Mouse (Mus musculus) heart, embryonic 12.5 days (tissue): ENCODE data around the gene Cers1. TPM values are rescaled to one million over a fixed set of nuclear protein-coding genes. Genes with fewer than 3 reads are reported as not detected.

Experiments used
- ATAC-seq: fragments of 200-750 bp; cut with Nextera tagmentation; 2 replicates; pipeline ENCODE4 v1.8.0; 2017; ENCODE audit warnings: moderate TSS enrichment, moderate library complexity; ENCODE audit not compliant: insufficient number of reproducible peaks, low FRiP score
- H3K27ac ChIP-seq: fragments of 300-500 bp; sonication (generic); 2 replicates; pipeline ENCODE4 v1.5.1; 2016; ENCODE audit warnings: mild to moderate bottlenecking, moderate library complexity; ENCODE audit not compliant: poor library complexity, severe bottlenecking
- H3K27me3 ChIP-seq: fragments of 300-500 bp; sonication (generic); replicated peaks from 2 replicates; pipeline ENCODE4 v1.6.1; 2016; ENCODE audit warnings: mild to moderate bottlenecking, moderate library complexity
- H3K36me3 ChIP-seq: fragments of 300-500 bp; sonication (generic); 2 replicates; pipeline ENCODE4 v1.6.1; 2016; ENCODE audit warnings: mild to moderate bottlenecking, moderate library complexity
- H3K4me1 ChIP-seq: fragments of 300-500 bp; sonication (generic); replicated peaks from 2 replicates; pipeline ENCODE4 v1.6.1; 2016; ENCODE audit warnings: mild to moderate bottlenecking
- H3K4me2 ChIP-seq: fragments of 300-500 bp; sonication (generic); 2 replicates; pipeline ENCODE4 v1.6.1; 2016; ENCODE audit warnings: mild to moderate bottlenecking, moderate library complexity
- H3K4me3 ChIP-seq: fragments of 300-500 bp; sonication (generic); 2 replicates; pipeline ENCODE4 v1.5.1; 2016; ENCODE audit warnings: mild to moderate bottlenecking
- H3K9ac ChIP-seq: fragments of 300-500 bp; sonication (generic); 2 replicates; pipeline ENCODE4 v1.6.1; 2016; ENCODE audit warnings: mild to moderate bottlenecking, moderate library complexity
- H3K9me3 ChIP-seq: fragments of 300-500 bp; sonication (generic); replicated peaks from 2 replicates; pipeline ENCODE4 v1.6.1; 2016; ENCODE audit warnings: mild to moderate bottlenecking, moderate library complexity
- WGBS: fragments of 180-500 bp; shearing (Covaris S2); methylation state at CpG from one replicate; pipeline ENCODE4 v1.1.7; 2016; 5-methylcytosine and 5-hydroxymethylcytosine counted together
- polyA plus RNA-seq: library from polyadenylated mRNA; unstranded; fragments of >200 nt; fragmentation: Nextera tagmentation; extraction: Ambion mirVana; gene quantifications from 2 replicates; pipeline ENCODE4 v1.2.1, GENCODE M21; 2016

Cers1 gene
- polyA plus RNA-seq, 1 experiment from 2014 or later, result 2.1 TPM

DNA sequence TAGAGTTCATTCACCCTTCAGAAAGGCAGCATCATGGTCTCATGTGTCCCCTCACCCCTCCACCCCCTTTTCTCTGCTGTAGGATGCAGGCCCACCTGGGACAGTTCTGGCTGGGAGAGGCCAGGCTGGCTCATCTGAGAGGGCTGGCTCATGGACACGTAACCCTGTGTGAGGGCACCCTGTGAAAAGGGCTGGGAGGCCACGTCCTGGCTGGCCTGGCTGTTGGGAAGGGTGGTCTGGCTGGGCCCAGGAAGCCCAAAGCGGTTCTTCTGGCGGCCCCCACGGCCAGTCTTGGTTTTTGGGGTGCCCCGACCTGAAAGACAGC lies 17.3 kb downstream of the Cers1 start:
- peaks cover 69% of the 10 kb centered on the region for H3K36me3 ChIP-seq
- no peak for ATAC-seq
- WGBS, result 91% methylated on average over 6 of the region's 6 CpGs

DNA sequence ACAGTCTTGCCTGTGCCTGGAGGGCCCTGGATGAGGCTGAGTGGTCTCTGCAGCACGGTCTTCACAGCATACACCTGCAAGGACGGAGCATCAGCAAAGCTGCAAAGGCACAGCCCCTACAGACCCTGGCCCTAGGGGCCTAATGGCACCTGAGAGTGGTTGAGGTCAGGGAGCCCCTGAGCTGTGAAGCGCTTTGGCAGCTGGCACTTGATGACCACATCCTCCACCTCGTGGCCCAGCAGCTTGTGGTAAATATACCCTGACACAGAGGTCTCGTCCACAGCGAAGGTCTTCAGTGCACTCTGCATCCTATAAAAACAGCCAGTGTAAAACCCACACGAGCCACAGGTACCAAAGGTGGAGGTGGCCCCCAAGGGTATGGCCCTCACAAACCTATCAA lies 23.4 kb downstream of the Cers1 start:
- Histone ChIP-seq H3K27ac (no peak overlapping the region), H3K4me1 (0 out of 2 replicates have a peak, but pooled peaks cover 7% of the 10 kb centered on the region), H3K9me3 (no peaks in the 10 kb centered on the region), H3K27me3 (no peaks in the 10 kb centered on the region), H3K4me3 (no peak overlapping the region), H3K9ac (no peak overlapping the region), H3K4me2 (no peak overlapping the region), H3K36me3 (peaks cover 100% of the 10 kb centered on the region)
- no peak for ATAC-seq
- WGBS, result 88% methylated on average over 7 of the region's 7 CpGs

More for the DNA sequence above, 17.3 kb downstream of the Cers1 start:
- H3K9ac ChIP-seq, result no peak overlapping the region
- peaks cover 24% of the 10 kb centered on the region for H3K4me1 ChIP-seq
- no peak overlapping the region for H3K4me3 ChIP-seq
- H3K9me3 ChIP-seq, result 0 out of 2 replicates have a peak, but pooled peaks cover 1% of the 10 kb centered on the region
- peaks cover 21% of the 10 kb centered on the region for H3K27me3 ChIP-seq
- H3K27ac ChIP-seq, result no peak overlapping the region
- no peak overlapping the region for H3K4me2 ChIP-seq

DNA sequence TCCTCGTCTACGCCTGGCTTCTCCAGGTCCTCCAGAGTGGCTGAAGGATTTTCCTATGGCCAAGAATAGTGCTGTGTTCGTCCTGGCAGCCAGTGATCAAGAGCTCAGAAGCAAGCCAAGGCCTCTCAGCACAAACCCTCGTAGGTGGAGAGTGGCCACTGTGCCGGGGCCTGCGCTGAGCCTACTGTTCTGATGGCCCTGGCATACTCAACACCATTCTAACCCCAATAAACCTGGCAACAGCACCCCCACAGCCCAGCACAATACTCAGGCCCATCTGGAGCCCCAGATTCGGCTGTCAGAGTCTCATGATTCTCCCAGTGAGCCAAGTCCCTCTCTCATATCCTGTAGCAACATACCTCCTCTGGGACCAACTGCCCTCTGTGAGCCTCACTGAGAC lies 25.1 kb downstream of the Cers1 start:
- no peaks in the 10 kb centered on the region for H3K9me3 ChIP-seq
- WGBS, result 87% methylated on average over 7 of the region's 7 CpGs
- H3K4me3 ChIP-seq, result no peak overlapping the region
- H3K27ac ChIP-seq, result no peak overlapping the region
- peaks cover 13% of the 10 kb centered on the region; the same call in 1 of the 2 replicates for H3K4me1 ChIP-seq
- no peak for ATAC-seq
- H3K36me3 ChIP-seq, result peaks cover 88% of the 10 kb centered on the region
- H3K4me2 ChIP-seq, result no peak overlapping the region
- no peak overlapping the region; the same call in 1 of the 2 replicates for H3K9ac ChIP-seq
- no peaks in the 10 kb centered on the region for H3K27me3 ChIP-seq

DNA sequence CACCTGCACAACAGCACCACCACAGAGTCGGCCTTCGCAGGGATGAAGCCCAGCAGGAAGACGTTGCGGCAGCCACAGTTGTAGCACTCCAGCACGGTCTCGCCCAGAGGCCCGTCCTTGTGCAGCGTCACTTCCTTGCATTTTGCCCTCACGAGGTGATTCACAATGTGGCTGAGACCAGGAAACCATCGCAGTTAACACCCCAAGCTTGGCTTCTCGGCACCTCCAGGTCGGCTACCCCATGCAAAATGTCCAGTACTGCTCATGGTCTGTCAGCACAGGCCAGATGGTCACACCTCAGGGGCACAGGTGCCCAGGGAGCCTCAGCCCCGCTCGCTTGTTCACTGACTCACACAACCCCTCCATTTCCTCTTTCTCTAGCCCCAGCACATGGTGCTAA lies 26.4 kb downstream of the Cers1 start:
- WGBS, result 90% methylated on average over 14 of the region's 14 CpGs
- Histone ChIP-seq H3K27ac (no peak overlapping the region), H3K27me3 (no peaks in the 10 kb centered on the region), H3K4me3 (no peak overlapping the region), H3K4me2 (no peak overlapping the region), H3K9me3 (no peaks in the 10 kb centered on the region), H3K36me3 (peaks cover 85% of the 10 kb centered on the region), H3K9ac (no peak overlapping the region), H3K4me1 (peaks cover 13% of the 10 kb centered on the region; the same call in 1 of the 2 replicates)
- ATAC-seq, result no peak

DNA sequence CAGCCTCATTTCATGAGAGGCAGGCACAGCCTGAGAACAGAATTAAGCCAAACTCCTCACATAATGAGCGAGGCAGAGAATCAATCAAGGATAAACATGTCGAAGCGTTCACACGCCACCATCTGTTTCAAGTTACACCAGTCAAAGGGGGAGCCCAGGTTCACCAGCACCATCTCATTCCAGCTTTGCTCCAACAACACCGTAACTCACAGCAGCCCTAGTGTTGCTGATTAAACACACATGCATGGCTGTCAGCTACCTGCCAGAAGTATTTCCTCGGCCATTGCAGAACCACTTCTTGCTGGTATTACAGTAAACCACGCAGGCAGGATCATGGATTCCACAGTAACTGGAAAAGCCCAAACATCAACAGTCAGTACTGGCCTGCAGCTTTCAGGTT lies 27.5 kb downstream of the Cers1 start:
- Histone ChIP-seq H3K4me2 (no peak overlapping the region), H3K27me3 (no peaks in the 10 kb centered on the region), H3K9ac (no peak overlapping the region), H3K36me3 (peaks cover 76% of the 10 kb centered on the region), H3K9me3 (no peaks in the 10 kb centered on the region), H3K4me1 (peaks cover 15% of the 10 kb centered on the region; the same call in 1 of the 2 replicates), H3K4me3 (no peak overlapping the region), H3K27ac (no peak overlapping the region)
- no peak for ATAC-seq
- 87% methylated on average over 7 of the region's 7 CpGs for WGBS

DNA sequence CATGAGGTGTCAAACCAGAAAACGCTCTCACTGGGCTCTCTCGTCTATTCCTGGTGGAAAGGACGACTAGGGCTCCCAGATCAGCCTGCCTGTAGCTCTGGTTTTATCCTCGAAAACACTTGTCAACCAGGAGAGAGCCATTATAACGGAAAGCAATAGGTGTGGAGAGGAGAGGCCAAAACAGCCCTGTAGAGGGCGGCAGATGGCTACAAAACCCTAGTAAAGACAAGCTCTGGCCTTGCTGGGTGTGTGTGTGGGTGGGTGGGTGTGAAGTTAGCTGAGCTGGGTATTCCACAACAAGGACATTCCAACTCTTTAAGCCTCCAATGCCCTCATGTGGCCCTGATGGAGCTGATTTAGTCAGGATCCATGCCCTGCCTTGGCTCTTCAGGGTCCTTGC lies 28.1 kb downstream of the Cers1 start:
- Histone ChIP-seq H3K9ac (no peak overlapping the region), H3K4me3 (no peak overlapping the region)

DNA sequence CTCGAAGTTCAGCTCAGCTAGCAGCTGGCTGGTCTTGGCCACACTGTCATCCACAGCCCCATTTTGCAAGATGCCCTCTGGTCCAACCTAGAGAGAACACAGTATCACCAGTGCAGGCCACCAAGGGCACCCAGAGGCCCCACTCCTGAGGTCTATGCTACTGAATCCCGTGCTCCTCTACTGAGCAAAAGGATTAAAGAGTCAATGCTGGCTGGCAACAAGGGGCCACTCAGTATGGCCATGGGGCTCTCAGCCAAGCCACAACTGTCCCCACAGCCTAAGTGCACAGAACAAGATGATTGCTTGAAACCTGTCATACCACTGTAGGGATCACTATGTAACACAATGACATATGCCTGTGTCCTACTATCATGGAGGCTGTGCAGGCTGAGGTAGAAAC lies 28.7 kb downstream of the Cers1 start:
- H3K4me3 ChIP-seq, result no peak overlapping the region
- no peak for ATAC-seq

More for the DNA sequence above, 28.1 kb downstream of the Cers1 start:
- 0 out of 2 replicates have a peak, but pooled peaks have one; percentile 27 for ATAC-seq
- Histone ChIP-seq H3K4me1 (peaks cover 21% of the 10 kb centered on the region), H3K27ac (no peak overlapping the region), H3K4me2 (no peak overlapping the region), H3K9me3 (no peaks in the 10 kb centered on the region), H3K27me3 (no peaks in the 10 kb centered on the region), H3K36me3 (peaks cover 76% of the 10 kb centered on the region)
- 61% methylated on average over 6 of the region's 6 CpGs for WGBS

DNA sequence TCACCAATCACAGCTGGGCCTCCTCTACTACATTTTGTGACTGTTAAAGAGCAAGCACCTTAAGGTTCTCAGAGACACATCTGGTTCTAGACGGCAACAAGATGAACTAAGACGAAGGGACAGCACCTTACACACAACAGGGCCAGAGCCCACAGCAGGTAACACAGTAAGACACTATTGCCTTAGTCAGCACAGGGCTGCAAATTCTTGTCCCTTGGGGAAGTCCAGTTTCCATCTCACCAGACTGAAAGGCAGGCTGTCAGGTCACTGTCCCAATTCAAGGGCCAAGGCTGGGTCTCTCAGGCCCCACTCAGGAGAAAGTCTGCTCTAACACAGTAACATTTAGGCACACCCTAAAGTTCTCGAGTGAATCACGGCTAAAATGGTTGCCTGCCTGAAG lies 31.9 kb downstream of the Cers1 start:
- 86% methylated on average over 4 of the region's 4 CpGs for WGBS
- H3K4me1 ChIP-seq, result peaks cover 51% of the 10 kb centered on the region
- no peak overlapping the region for H3K9ac ChIP-seq
- H3K27me3 ChIP-seq, result no peaks in the 10 kb centered on the region
- H3K36me3 ChIP-seq, result peaks cover 53% of the 10 kb centered on the region
- no peak overlapping the region for H3K27ac ChIP-seq
- no peak for ATAC-seq
- H3K4me2 ChIP-seq, result no peak overlapping the region
- no peak overlapping the region for H3K4me3 ChIP-seq
- H3K9me3 ChIP-seq, result no peaks in the 10 kb centered on the region

More for the DNA sequence above, 28.7 kb downstream of the Cers1 start:
- Histone ChIP-seq H3K4me1 (peaks cover 27% of the 10 kb centered on the region), H3K9ac (no peak overlapping the region), H3K36me3 (peaks cover 76% of the 10 kb centered on the region), H3K9me3 (no peaks in the 10 kb centered on the region), H3K27ac (no peak overlapping the region), H3K4me2 (no peak overlapping the region), H3K27me3 (no peaks in the 10 kb centered on the region)
- 81% methylated on average over 2 of the region's 2 CpGs for WGBS

DNA sequence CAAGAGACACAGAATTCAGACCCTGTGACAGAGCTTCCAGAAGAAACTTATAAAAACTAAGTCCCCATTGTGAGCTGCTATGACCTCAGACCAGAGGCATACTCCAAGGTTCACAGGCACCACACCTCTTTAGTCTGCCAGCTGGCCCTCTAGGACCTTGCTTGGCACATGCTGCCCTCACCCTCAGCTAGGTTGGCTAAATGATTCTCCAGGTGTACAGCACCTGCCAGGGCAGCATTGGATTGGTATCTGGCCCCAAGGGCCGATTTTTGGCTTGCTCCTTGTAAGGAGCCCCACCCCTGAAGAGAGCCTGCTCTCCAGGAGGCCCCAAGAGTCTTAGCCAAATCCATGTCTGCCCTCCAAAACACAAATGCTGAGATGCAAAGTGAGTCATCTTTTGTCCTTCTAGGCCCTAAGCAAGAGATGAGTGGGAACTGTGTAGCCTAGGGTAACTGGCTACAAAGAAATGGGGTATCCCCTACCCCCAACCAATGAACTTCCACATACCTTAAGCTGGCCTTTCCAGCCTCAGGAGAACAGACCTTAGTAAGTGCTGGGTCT lies 32.4 kb downstream of the Cers1 start:
- no peak overlapping the region for H3K4me3 ChIP-seq
- no peaks in the 10 kb centered on the region for H3K27me3 ChIP-seq
- 78% methylated on average over 1 of the region's 1 CpGs for WGBS
- H3K36me3 ChIP-seq, result peaks cover 48% of the 10 kb centered on the region
- ATAC-seq, result no peak
- H3K9ac ChIP-seq, result no peak overlapping the region
- peaks cover 51% of the 10 kb centered on the region for H3K4me1 ChIP-seq
- no peaks in the 10 kb centered on the region for H3K9me3 ChIP-seq
- no peak overlapping the region for H3K27ac ChIP-seq
- H3K4me2 ChIP-seq, result no peak overlapping the region

DNA sequence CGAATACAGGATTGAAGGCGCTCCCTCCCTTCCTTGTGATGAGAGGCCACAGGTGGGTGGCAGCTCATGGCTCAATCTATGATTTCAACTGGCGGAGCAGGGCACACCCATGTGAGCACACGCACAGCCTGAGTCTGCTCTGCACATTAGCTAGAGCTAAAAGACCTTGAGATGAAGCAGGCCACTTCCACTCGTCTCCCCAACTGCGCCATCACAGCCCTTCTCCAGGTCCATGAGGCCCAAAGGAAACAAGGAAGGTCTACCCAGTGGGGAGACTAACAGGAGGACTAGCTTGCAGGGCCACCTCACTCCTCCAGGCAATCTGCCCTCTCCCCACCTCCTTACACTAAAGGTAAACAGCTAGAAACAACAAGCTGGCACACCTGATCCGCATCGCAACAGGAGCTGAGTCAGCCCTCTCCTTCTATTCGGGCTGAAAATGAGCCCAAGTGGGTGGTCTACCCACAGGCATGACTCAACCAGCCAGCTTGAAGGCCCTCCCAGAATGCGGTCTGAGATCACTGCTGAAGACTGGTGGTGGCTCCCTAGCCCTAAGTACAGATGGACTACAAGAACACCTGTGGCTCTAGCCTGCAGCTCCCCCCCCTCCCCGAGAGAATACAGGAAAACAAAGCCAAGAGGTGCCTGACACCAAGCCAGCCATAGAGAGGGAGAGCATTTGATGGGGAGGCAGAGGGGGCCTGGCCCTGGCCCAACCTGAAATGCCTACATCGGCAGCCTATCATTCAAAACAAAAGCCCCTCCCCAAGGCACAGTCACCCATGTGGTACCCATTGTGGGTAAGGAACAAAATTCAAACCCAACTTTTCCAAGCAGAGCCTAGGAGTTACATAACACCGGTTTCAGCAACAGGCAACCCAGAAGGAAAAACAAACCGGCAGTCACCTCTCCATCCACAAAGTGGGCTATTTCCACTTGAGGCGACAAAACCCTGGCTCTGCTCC lies 35.7 kb downstream of the Cers1 start:
- Histone ChIP-seq H3K9me3 (no peaks in the 10 kb centered on the region), H3K27me3 (no peaks in the 10 kb centered on the region), H3K4me1 (peaks cover 54% of the 10 kb centered on the region), H3K9ac (peak overlapping the region; percentile 98), H3K27ac (peak overlapping the region; percentile 10; the same call in 1 of the 2 replicates), H3K36me3 (peaks cover 27% of the 10 kb centered on the region), H3K4me2 (peak overlapping the region; percentile 99), H3K4me3 (peak overlapping the region; percentile 96)
- no peak for ATAC-seq
- WGBS, result 53% methylated on average over 15 of the region's 15 CpGs

DNA sequence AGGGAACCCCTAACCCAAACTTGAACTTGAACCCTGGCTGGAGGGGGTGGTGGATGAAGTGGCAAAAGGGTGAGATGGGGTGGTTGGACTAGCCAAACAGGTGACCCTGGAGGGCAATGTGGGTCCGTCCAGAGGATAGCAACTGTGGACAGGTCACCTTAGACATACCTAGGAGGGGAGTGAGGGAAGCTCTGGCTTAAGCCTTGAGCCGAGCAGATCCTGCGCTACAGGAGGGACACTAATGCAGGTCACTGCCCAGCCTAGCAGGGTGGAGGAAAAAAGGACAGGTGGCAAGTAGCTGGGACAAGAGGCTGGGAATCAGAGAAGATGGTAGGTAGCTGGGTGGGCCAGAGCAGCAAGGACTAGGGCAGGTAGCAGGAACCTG lies 36.4 kb downstream of the Cers1 start:
- Histone ChIP-seq H3K4me1 (peaks cover 54% of the 10 kb centered on the region), H3K9ac (peak overlapping the region; percentile 98), H3K27me3 (no peaks in the 10 kb centered on the region), H3K27ac (no peak overlapping the region), H3K4me3 (peak overlapping the region; percentile 96), H3K9me3 (0 out of 2 replicates have a peak, but pooled peaks cover 2% of the 10 kb centered on the region), H3K4me2 (peak overlapping the region; percentile 99), H3K36me3 (peaks cover 23% of the 10 kb centered on the region)
- WGBS, result 30% methylated on average over 3 of the region's 3 CpGs
- no peak for ATAC-seq
